In genomic region chr8:69790773-69791367, GRCm38 (mm10) we compare ENCODE assay signal across 8 mouse cellular contexts. TPM values are rescaled to one million over a fixed set of nuclear protein-coding genes. Genes with fewer than 3 reads are reported as not detected.
DNase-seq lines count a peak whose midpoint lies in the region; ATAC-seq and TF ChIP-seq lines count a peak whose summit lies in the region.

Gene Atp13a1, plus strand, starts transcription at chr8:69791163.
Gene Zfp866, minus strand, starts transcription at chr8:69791178.

- peak; percentile 77; the same call in 1 of the 2 replicates for ATAC-seq in heart, embryonic 13.5 days (ENCODE audit: extremely low read depth, insufficient number of reproducible peaks, low FRiP score, low TSS enrichment)
- peak; percentile 93 for ATAC-seq in liver, embryonic 12.5 days
- peak; percentile 93 for ATAC-seq in stomach, embryonic 15.5 days (ENCODE audit: insufficient read depth, low FRiP score, low read depth)

- peaks cover 40% of the 10 kb centered on the region for H3K4me1 ChIP-seq in erythroblast, embryonic 14.5 days (ENCODE audit: control insufficient read depth)
- peaks cover 25% of the 10 kb centered on the region for H3K4me1 ChIP-seq in heart, embryonic 13.5 days
- H3K4me1 ChIP-seq in liver, embryonic 12.5 days = peaks cover 36% of the 10 kb centered on the region
- peaks cover 16% of the 10 kb centered on the region for H3K4me1 ChIP-seq in stomach, embryonic 15.5 days

- peak; percentile 94 for DNase-seq in CD4-positive helper T cell, adult 2 months (ENCODE audit: low read depth, low spot score)
- peak; percentile 95 for DNase-seq in brain, embryonic 14.5 days (ENCODE audit: low read depth)
- peak; percentile 93 for DNase-seq in kidney, postnatal 10 days
- peak; percentile 85 to 89 for DNase-seq in natural killer cell, adult 2 months (ENCODE audit: low spot score in 2 of 2)

- TF ChIP-seq POLR2A in brain, embryonic 14.5 days (IDR thresholded peaks at IDR 0.05; ENCODE audit: borderline replicate concordance, extremely low read depth, insufficient read depth, insufficient read length, poor library complexity, severe bottlenecking) = peak; percentile 90

- no peaks in the 10 kb centered on the region for H3K27me3 ChIP-seq in erythroblast, embryonic 14.5 days (ENCODE audit: control insufficient read depth)
- H3K27me3 ChIP-seq in heart, embryonic 13.5 days (replicated peaks) = no peaks in the 10 kb centered on the region
- no peaks in the 10 kb centered on the region for H3K27me3 ChIP-seq in liver, embryonic 12.5 days (replicated peaks)
- H3K27me3 ChIP-seq in stomach, embryonic 15.5 days (replicated peaks) = no peaks in the 10 kb centered on the region

- peaks cover 38% of the 10 kb centered on the region for H3K36me3 ChIP-seq in erythroblast, embryonic 14.5 days (ENCODE audit: control insufficient read depth)
- peaks cover 28% of the 10 kb centered on the region for H3K36me3 ChIP-seq in heart, embryonic 13.5 days
- peaks cover 32% of the 10 kb centered on the region for H3K36me3 ChIP-seq in liver, embryonic 12.5 days
- peaks cover 17% of the 10 kb centered on the region for H3K36me3 ChIP-seq in stomach, embryonic 15.5 days

- peak within 1 kb of the TSS; percentile 98 for H3K9ac ChIP-seq in heart, embryonic 13.5 days
- peak within 1 kb of the TSS; percentile 94 for H3K9ac ChIP-seq in liver, embryonic 12.5 days
- peak within 1 kb of the TSS; percentile 83 for H3K9ac ChIP-seq in stomach, embryonic 15.5 days

- H3K4me2 ChIP-seq in heart, embryonic 13.5 days = peak within 1 kb of the TSS; percentile 88
- H3K4me2 ChIP-seq in liver, embryonic 12.5 days = peak within 1 kb of the TSS; percentile 87
- peak within 1 kb of the TSS; percentile 64 for H3K4me2 ChIP-seq in stomach, embryonic 15.5 days

- WGBS in heart, embryonic 13.5 days = under 1% methylated on average over 38 of the region's 38 CpGs
- under 1% methylated on average over 38 of the region's 38 CpGs for WGBS in liver, embryonic 12.5 days (ENCODE audit: insufficient replicate concordance)
- WGBS in stomach, embryonic 15.5 days = under 1% methylated on average over 38 of the region's 38 CpGs

- peak within 1 kb of the TSS; percentile 91 for H3K27ac ChIP-seq in heart, embryonic 13.5 days (replicated peaks)
- peak within 1 kb of the TSS; percentile 99 for H3K27ac ChIP-seq in liver, embryonic 12.5 days
- H3K27ac ChIP-seq in stomach, embryonic 15.5 days = peak within 1 kb of the TSS; percentile 89

- peak within 1 kb of the TSS; percentile 100 for H3K4me3 ChIP-seq in erythroblast, embryonic 14.5 days (replicated peaks)
- H3K4me3 ChIP-seq in heart, embryonic 13.5 days = peak within 1 kb of the TSS; percentile 100
- H3K4me3 ChIP-seq in liver, embryonic 12.5 days = peak within 1 kb of the TSS; percentile 100
- peak within 1 kb of the TSS; percentile 87 for H3K4me3 ChIP-seq in stomach, embryonic 15.5 days (replicated peaks)

- no peaks in the 10 kb centered on the region for H3K9me3 ChIP-seq in erythroblast, embryonic 14.5 days (ENCODE audit: control insufficient read depth, low read length)
- H3K9me3 ChIP-seq in heart, embryonic 13.5 days = no peaks in the 10 kb centered on the region
- no peaks in the 10 kb centered on the region for H3K9me3 ChIP-seq in liver, embryonic 12.5 days (replicated peaks)
- no peaks in the 10 kb centered on the region for H3K9me3 ChIP-seq in stomach, embryonic 15.5 days

- TF ChIP-seq CTCF in brain, embryonic 14.5 days (IDR thresholded peaks at IDR 0.05; ENCODE audit: borderline replicate concordance, extremely low read depth, insufficient read depth, insufficient read length) = no peak

RNA-seq across cellular contexts. Expression of gene Atp13a1, which starts in this region (rescaled TPM):
- 85.0 and 112 TPM in 2 replicates for polyA plus RNA-seq in brain, embryonic 14.5 days (2012; rRNA removed)
- polyA plus RNA-seq in erythroblast, embryonic 14.5 days (2012) = 2.2 and 2.3 TPM in 2 replicates
- 25.3 and 27.4 TPM in 2 replicates for polyA plus RNA-seq in heart, embryonic 13.5 days (2015; fragmentation: Nextera tagmentation; extraction: Ambion mirVana)
- 32.8 and 33.9 TPM in 2 replicates for polyA plus RNA-seq in liver, embryonic 12.5 days (2016; fragmentation: Nextera tagmentation; extraction: Ambion mirVana)
- 48.0 and 53.9 TPM in 2 replicates for polyA plus RNA-seq in stomach, embryonic 15.5 days (2015; fragmentation: Nextera tagmentation; extraction: Ambion mirVana)

RNA-seq across cellular contexts. Expression of gene Zfp866, which starts in this region (rescaled TPM):
- 31.2 and 44.6 TPM in 2 replicates for polyA plus RNA-seq in brain, embryonic 14.5 days (2012; rRNA removed)
- polyA plus RNA-seq in erythroblast, embryonic 14.5 days (2012) = 0.07 and 0.09 TPM in 2 replicates
- 15.1 and 16.6 TPM in 2 replicates for polyA plus RNA-seq in heart, embryonic 13.5 days (2015; fragmentation: Nextera tagmentation; extraction: Ambion mirVana)
- 10.9 and 12.3 TPM in 2 replicates for polyA plus RNA-seq in liver, embryonic 12.5 days (2016; fragmentation: Nextera tagmentation; extraction: Ambion mirVana)
- polyA plus RNA-seq in stomach, embryonic 15.5 days (2015; fragmentation: Nextera tagmentation; extraction: Ambion mirVana) = 24.7 and 25.4 TPM in 2 replicates

Comparison
In these comparisons a context has a peak if more than half of its experiments do, and no peak if none do; other contexts are left out.
1. Peak in every context shown above with its lines: DNase-seq, ATAC-seq, H3K4me3 ChIP-seq and H3K27ac ChIP-seq.
2. RNA of gene Zfp866 (polyA plus RNA-seq): 31.2 to 44.6 TPM in brain, embryonic 14.5 days, 24.7 to 25.4 TPM in stomach, embryonic 15.5 days, 15.1 to 16.6 TPM in heart, embryonic 13.5 days and 10.9 to 12.3 TPM in liver, embryonic 12.5 days; 0.07 to 0.09 TPM in erythroblast, embryonic 14.5 days; every median in the first group is over 10 times any median in the second.